Mouse (Mus musculus) kidney, adult 11 months (tissue): ENCODE measurements at regions not wholly inside any gene's neighbourhood (a gene's known extent, or its start where the extent isn't known, plus 50 kb on each side); places are given as distances from the start of the nearest gene placed in this dataset.
A peak's percentile ranks its signal among the peaks of the same experiment; 100 is the strongest.

Experiments
- DNase-seq: peaks from one replicate; pipeline ENCODE4 v3.0.0; 2022

DNA sequence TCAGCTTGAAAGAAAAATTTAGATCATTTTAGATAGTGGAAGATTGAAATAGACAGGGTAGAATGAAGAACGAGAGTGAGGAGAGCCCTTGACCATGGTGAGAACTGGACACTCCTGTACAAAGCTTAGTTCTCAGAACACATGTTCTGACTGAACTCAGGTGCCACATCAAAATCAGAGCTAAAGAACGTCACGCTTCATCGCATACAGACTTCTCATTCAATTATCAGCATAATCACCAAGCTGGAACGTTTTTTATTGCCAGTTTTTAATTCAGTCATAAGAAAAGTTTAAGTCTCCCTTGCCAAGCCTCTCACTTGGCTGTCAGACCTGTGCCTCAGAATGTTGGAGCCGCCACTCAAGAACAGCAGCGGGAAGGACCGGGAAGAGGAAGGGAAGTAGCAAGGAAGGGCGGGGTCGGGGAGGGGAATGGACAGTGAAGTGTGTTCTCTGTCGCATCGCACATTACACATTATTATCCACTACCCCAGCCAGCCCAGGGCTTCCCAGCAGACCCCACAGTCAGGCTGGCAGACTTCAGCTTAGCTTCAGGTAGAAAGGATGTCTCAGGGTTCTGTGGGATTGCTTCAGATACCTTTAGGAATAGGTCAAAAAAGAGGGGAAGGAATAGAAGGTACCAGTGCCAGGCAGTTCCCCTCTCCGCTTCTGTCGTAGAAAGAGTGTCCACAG lies 140.1 kb upstream of the Smim15 start:
- no peak for DNase-seq

DNA sequence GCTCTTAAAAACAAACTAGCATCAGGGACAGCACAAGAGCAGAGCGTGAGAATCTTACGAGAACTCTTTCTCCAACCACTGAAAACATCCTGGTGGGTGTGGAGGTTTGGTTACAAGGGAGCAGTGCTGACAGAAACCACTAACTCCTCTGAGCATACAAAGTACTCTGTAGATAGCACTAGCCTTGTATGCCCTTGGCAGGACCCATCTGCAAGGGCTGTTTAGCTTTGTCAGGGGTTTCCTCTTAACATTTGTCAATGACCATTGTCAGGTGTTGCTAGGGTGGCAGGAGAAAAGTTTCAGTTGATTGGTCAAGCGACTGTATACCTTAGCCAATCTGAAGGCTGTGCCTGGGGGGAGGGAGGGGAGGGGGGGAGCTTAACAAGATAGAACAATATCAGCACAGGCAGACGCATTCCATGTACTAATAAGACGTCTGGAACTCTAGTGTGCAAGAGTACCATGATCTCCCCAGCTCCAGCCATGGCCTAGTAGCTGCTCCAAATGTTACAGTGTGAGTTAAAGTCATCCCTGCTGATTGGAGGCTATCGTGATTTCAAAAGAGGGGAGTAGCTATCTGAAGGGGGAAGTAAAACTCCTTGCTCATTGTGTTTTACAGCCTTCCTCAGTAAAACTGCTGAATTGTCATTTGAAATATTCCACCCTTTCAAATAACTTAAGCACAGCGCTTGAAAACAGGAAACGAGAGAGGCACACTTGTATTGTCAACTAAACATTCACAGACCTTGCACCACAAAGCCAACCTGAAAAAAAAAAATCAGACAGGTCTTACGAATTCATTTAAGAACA lies 140.9 kb upstream of the Smim15 start:
- DNase-seq, result no peak

GRCm38 (mm10) chr13:107902800-107903149 lies 141.5 kb upstream of the Smim15 start:
- DNase-seq, result no peak

DNA sequence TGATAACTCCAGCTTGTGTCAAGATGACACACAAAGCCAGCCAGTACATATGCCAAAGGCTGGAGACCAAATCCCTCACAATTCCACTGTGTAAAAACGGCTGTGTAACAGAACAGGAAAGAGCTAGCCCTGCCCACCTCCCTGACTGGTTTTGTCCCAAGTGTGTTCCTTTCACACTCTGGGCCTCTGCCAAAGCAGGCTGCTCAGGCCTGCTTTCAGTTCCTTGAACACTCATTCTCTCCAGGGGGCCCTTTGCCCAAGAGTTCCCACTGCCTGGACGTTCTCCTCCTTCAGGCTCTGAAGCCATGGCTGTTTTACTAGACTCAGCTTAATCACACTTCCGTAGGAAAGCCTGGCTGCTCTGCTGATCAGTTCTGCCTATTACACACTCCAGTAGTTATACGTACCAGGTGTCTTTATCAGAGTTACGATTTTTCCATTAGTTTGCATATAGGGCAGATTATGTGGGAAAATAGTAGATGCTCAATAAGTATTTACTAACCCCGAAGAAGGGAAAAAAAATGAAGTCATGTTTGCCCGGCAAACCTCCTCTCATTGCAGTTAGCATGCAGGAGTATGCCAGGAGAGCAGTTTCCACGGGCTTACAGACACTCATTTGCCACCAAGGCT lies 144.5 kb upstream of the Smim15 start:
- peak; percentile 61 for DNase-seq

- peak; percentile 38 for DNase-seq
Measured at GRCm38 (mm10) chr13:107897646-107898045, 146.6 kb upstream of the Smim15 start.

DNA sequence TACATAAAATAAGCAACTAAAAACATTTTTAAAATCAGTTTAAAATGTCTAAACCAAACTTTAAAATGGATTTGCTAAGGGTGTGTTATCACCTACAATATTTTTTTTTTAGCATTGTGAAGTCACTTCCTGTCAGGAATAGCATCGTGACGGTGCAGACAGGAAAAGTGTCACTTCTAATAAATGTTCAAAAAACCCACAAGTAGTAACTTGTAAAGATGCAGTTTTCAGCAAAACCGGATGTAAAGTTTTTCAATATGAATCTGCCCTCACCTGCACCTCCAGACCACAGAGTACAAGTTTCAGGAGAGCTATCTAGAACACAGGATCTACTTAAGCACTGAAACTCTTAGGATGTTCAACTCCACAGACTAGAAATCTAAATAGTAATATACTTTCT lies 147.1 kb upstream of the Smim15 start:
- no peak for DNase-seq

DNA sequence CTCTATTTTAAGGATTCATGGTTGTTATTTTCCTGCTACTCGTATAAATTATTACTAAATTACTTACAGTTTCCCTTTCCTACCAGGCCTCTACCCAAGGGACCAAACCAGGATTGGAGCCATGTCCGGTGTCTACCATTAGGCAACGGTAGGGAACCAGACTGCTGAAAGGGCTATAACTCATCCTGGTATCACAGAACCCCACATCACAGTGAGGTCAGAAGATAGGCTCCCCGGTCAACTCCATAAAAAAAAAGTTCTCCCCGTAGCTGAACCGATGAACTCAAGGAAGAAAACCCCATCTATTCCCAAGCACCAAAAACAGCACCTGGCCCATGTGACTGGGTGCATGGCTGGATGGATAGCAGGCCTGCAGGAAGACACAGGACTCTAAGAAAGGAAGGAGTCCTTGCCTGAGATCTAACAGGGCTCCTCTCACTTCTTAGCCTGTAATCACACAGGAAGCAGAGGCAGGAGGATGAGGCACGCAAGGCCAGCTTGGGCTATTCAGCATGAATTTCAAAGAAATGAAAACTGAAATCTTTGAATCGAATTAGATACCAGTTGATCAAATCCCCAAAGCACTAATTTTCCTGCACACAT lies 150.6 kb upstream of the Smim15 start:
- no peak for DNase-seq

DNA sequence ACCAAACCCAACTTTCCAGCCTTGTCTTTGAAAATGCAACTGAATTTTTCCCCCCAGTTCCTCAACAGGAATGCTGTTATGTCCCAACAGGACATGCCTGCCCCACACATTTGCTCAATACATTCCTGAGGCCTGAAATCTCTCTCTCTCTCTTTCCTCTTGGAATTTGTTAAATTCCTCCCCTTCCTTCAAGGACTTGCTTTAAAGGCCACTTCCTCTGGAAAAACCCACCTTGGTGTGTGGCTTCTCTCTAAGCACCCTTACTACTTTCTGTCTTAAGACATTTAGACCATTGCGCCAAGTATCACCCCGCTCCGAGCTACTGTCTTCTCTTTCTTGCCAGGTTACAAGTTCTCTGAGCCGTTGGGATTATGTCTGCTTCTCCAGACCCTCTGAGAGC lies 151.2 kb upstream of the Smim15 start:
- DNase-seq, result no peak

- DNase-seq, result no peak
Measured at GRCm38 (mm10) chr13:107891946-107892345, 152.3 kb upstream of the Smim15 start.

- DNase-seq, result peak; percentile 80
Measured at GRCm38 (mm10) chr13:107890866-107891821, 153.1 kb upstream of the Smim15 start.

- peak; percentile 99 for DNase-seq
Measured at GRCm38 (mm10) chr13:107889985-107890865, 154.0 kb upstream of the Smim15 start.

GRCm38 (mm10) chr13:107889588-107889984 lies 154.7 kb upstream of the Smim15 start:
- DNase-seq, result no peak

- DNase-seq, result peak; percentile 44
Measured at GRCm38 (mm10) chr13:107888571-107889451, 155.4 kb upstream of the Smim15 start.

- no peak for DNase-seq
Measured at GRCm38 (mm10) chr13:107888231-107888555, 156.1 kb upstream of the Smim15 start.

- DNase-seq, result no peak
Measured at GRCm38 (mm10) chr13:107887366-107888230, 156.6 kb upstream of the Smim15 start.

GRCm38 (mm10) chr13:107884836-107885235 lies 159.4 kb upstream of the Smim15 start:
- DNase-seq, result no peak

- no peak for DNase-seq
Measured at GRCm38 (mm10) chr13:107882337-107882736, 161.9 kb upstream of the Smim15 start.

- no peak for DNase-seq
Measured at GRCm38 (mm10) chr13:107880551-107880950, 163.7 kb upstream of the Smim15 start.

DNA sequence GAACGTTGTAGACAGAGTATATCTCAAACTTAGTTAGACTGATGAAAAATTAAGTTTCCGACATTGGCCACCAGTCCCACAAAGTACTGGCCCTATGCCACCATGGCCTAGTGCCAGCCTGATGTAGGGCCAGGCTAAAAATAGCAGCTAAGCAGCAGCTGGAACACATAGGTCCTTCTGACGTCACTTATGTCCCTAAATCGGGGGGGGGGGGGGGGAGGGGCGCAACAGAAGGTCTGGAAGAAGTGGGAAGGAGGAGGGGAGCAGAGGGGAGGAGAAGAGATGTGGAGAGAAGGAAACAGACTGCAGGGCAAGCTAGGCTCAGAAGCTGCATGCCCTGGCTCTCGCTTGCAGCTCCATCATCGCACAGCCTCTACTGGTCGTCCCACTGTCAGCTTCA lies 164.7 kb upstream of the Smim15 start:
- DNase-seq, result peak; percentile 55
